Mouse (Mus musculus): ENCODE measurements around the gene Nfic. TPM values are rescaled to one million over a fixed set of nuclear protein-coding genes. Genes with fewer than 3 reads are reported as not detected.

Nfic gene
- total RNA-seq (2022), result 10 to 100 TPM; 83.3 to 98.1 (median 85.4) TPM

- DNase-seq (ENCODE audit: low spot score in 2 of 2), result no peak
Observed at GRCm38 (mm10) chr10:81455181-81455895, at the start of gene Nfic. Gene Nfic, minus strand, starts transcription at chr10:81455635.

- DNase-seq (ENCODE audit: low spot score in 2 of 2), result peak in 1 of 2 experiments; percentile 97
Observed at GRCm38 (mm10) chr10:81502658-81503057, 47.2 kb upstream of the Nfic start.

DNA sequence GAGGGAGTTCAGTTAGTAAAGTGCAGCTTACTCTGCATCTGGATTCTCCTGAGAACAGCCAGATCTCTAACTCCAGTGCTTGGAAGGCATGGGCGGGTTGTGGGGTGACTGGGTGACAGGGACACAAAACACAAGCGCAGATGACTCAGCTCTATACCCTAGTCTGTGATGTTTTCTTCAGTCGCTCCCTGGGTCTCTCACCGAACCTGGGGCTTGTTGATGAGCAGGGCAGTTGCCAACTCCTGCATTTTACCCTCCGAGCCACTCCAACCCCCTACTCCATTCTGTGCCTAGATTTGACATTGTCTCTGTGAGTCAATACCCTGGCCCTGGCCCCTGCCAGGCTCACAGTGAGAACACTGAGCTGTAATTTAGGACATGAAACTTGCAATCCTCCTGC lies 46.4 kb upstream of the Nfic start:
- DNase-seq (ENCODE audit: low spot score in 2 of 2), result no peak

GRCm38 (mm10) chr10:81500032-81500431 lies 44.6 kb upstream of the Nfic start, which contains the start of gene S1pr4:
Gene S1pr4, minus strand, starts transcription at chr10:81500132.
- DNase-seq (ENCODE audit: low spot score in 2 of 2), result no peak

DNA sequence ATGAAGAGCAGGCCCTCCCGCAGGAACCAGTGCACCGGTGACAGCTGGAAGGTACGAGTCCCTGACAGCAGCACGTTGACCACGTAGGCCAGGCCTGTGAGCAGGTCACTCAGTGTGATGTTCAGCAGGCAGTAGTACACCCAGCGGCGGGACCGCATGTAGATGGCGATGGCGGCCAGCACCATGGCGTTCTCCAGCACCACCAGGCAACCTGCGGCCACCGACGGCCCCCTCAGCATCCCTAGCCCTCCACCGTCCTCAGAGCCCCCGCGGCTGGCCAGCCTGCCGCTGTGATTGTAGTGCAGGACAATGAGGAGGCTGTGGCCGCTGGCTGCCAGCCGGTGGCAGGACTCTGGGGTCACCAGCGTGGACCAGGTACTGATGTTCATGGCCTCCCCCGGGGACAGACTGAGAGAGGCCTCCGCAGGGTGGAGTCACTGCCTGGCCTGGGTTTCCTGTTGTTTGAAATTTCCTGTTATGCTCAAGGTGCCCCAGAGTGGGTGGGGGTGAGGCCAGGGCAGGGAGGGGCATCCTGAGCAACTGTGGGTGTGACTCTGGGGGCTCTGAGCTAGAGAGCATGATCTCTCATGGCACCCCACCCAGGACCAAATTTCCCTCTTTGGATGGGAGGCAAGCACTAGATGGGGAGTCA lies 43.9 kb upstream of the Nfic start:
- DNase-seq (ENCODE audit: low spot score in 2 of 2), result no peak

GRCm38 (mm10) chr10:81498316-81499249 lies 43.1 kb upstream of the Nfic start:
- DNase-seq (ENCODE audit: low spot score in 2 of 2), result no peak

DNA sequence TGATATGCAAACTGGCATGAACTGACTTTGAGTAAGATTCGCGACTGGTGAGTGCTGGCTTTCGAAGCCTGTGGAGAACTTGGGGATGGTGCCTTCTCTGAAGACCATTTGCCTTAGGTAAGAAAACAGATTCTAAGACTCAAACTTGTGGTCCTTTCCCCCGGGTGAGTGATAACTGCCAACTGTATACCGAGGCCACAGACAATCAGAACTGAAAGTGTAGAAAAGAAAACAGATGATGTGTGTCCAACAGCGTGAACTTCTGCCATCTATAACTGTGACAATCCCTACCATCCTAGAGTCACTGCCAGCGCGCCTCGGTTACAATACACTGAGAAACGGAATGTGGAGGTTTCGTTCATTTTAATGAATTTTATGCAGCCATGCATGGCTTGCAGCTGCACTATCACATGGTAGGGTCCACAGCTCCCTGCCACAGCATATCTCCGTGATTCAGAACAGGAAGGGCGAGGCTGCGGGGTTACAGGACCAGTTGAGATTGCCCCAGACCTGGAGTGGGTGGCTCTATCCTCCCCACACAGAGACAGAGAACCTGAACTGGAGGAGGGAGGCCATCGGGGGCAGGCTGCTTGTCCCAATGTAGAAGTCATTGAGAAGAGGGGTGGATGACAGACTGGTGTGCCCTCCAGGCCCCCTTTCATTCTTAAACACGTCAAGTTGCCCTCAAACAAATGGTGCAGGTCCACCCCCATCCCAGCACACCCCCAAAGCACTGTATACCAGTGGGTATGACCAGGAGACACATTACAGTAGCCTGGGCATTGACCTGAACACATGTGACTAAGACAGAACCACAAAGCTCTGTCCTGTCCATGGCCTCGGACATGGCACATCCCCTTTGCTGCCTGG lies 42.2 kb upstream of the Nfic start:
- DNase-seq (ENCODE audit: low spot score in 2 of 2), result no peak

- no peak for DNase-seq (ENCODE audit: low spot score in 2 of 2)
Observed at GRCm38 (mm10) chr10:81496969-81497368, 41.5 kb upstream of the Nfic start.

DNA sequence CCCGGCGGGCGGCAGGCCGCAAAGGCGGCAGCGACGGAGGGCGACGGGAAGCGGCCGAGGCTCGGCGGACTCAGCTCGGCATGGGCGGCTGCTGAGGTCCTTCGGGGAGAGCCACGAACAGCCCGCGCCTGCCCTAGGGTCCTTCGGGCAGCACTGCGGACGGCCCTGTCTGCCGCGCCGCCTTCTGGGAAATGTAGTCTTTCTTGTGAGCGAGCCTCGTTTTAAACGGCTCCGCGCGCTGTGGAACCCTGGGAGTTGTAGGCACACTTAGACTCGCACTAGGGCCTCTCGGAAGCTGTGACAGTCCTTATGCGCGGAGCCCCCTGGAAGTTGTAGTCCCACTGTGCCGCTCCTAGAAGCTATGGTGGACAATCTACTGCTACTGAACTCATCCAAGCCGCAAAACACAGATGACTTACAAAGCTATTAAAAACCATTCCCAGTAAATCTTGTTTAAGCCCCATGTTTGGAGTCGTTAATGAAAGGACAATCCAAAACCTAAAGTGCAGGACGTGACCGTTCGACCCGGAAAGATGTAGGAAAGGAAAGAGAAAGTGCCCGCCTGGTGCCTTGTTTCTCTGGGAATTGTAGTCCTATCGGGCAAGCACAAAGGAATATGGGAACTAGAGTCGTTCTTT lies 40.9 kb upstream of the Nfic start, which contains the start of gene Ncln:
Gene Ncln (minus strand): TSS at position 129 of the 638 bp plus-strand sequence.
- peak; percentile 91 to 98 for DNase-seq (ENCODE audit: low spot score in 2 of 2)

GRCm38 (mm10) chr10:81495616-81496263 lies 40.3 kb upstream of the Nfic start:
- no peak for DNase-seq (ENCODE audit: low spot score in 2 of 2)

- DNase-seq (ENCODE audit: low spot score in 2 of 2), result no peak
Observed at GRCm38 (mm10) chr10:81495151-81495550, 39.7 kb upstream of the Nfic start.

DNA sequence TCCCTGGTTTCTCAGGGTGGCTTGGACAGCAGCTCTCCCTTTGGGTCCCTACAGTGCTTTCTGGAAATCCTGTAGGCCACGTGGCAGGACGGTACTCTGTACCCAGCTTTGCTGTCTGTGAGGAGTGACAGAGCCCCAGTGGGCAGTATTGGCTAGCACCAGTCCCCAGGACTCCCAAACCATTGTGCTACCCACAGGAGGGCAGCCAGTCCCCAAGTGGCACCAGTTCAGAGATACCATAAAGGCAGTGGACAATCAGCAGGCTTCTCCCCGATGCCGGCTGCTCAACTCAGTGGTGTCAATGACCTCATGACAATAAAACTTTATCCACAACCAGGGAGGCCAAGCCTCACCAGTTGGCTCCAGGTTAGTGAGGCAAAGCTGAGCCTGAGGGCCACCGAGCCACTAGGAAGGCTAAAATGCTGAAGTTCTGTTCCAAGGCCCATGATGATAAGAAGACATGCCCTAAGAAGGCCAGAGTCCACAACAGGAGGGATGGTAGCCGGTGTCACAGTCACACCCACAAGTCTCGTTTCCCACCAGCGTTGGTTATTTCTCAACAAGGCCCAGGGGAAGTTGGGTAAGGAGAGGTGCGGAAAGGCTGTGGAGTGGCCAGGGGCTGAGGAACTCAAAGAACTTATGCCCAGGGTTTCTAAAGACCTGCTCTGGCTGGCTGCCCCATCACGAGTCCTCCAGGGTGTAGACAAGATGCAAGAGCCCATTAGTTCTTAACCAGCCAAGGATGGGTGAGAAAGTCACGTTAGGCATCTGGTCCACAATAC lies 39.0 kb upstream of the Nfic start:
- DNase-seq (ENCODE audit: low spot score in 2 of 2), result no peak

DNA sequence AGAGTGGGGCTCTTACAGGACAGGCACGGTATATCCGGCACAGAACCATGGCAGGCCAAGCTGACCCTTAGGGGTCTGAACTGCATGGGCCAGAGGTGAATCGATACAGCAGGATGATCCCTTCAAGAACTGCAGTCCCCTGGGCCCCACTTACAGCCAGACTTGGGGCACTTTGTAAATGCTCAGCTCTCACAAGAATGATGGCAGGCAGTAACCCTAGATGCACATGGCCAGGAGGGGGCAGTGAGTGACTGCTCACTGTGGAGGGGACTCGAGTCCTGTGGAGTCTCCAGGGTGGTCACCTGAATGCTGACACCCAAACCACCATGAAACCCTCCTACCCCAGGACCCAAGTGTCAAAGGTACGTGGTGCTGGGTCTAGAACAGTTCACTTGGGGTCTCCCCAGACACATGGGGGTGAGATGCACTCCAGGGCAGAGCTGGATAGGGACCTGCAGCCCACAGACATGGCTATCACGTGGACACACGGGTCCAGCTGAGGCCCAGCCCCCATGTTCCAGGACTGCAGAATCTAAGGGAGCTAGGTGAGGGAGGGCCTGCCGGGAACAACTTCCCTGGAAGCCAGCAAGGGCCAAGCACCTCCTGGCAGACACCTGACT lies 38.3 kb upstream of the Nfic start:
- no peak for DNase-seq (ENCODE audit: low spot score in 2 of 2)

GRCm38 (mm10) chr10:81492606-81493240 lies 37.3 kb upstream of the Nfic start:
- DNase-seq (ENCODE audit: low spot score in 2 of 2), result no peak

GRCm38 (mm10) chr10:81491018-81491417 lies 35.6 kb upstream of the Nfic start:
- DNase-seq (ENCODE audit: low spot score in 2 of 2), result no peak

GRCm38 (mm10) chr10:81489941-81490340 lies 34.5 kb upstream of the Nfic start:
- DNase-seq (ENCODE audit: low spot score in 2 of 2), result no peak

DNA sequence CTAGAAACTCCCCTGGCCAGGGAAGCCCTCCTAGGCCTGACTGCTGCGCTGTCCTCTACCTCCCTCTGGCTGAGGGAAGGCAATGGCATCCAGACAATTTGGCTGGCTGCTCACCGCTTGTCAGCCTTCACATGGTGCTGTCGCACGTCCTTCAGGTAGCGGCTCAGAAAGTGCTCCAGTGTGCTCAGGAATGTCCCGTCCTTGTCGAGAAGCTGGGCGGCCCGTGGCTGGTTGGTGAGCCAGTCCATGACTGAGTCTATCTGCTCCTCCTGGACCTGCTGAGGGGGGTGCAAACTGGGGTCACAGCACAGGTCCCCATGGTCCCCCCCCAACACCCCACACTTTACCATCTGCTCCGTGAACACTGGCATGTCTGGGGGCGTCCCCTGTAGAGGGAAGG lies 32.6 kb upstream of the Nfic start:
- no peak for DNase-seq (ENCODE audit: low spot score in 2 of 2)

GRCm38 (mm10) chr10:81486496-81486895 lies 31.1 kb upstream of the Nfic start:
- DNase-seq (ENCODE audit: low spot score in 2 of 2), result no peak

All from left cerebral cortex, adult 8-10 months (tissue).